Mouse (Mus musculus): ENCODE measurements around the gene Amdhd2.

GRCm38 (mm10) chr17:24206451-24207351 lies 43.1 kb upstream of the Amdhd2 start:
- TF ChIP-seq MAX (IDR thresholded peaks at IDR 0.05; ENCODE audit: low read length) = no peak
- 0 out of 4 replicates have a peak, but pooled peaks of 1 of the 2 experiments have one; percentile 5 for TF ChIP-seq CTCF (conservative IDR thresholded peaks at IDR 0.05 in 1 of 2, IDR thresholded peaks at IDR 0.05 in 1 of 2; ENCODE audit: low read depth in 2 of 2, low read length in 2 of 2)
